In the genomic region with DNA sequence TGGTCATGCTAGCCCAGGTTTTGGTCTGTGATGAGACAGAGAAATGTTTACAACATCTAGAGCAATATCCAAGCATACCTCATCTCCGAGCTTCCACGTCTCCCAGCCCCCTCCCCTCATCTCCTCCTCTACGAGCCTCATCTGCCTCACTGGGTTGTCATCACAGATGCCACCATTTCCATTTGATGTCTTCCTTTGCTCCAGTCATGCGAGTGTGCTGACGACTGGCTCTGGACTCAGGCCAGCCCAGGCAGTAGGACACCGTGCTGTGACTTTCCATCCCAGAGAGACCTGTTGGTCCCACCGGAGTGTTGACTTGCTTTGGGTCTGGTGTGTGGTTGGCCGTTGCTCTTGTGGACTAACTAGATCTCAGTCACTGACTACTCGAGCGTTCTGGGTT, we compare ENCODE assay signal across 22 mouse cellular contexts. TPM values are rescaled to one million over a fixed set of nuclear protein-coding genes. Genes with fewer than 3 reads are reported as not detected.
"Had no signal": no experiment of that assay in that cellular context is flagged by ENCODE, and none has a peak within 500 bp of the region (broad histone marks: within the 10 kb centered on the region; RNA-seq: fewer than 3 reads in every experiment).

No protein-coding gene starts in this region.

- H3K9me3 ChIP-seq: kidney, embryonic 15.5 days; limb, embryonic 10.5 days; limb, embryonic 13.5 days; liver, embryonic 12.5 days; liver, embryonic 15.5 days; lung, embryonic 15.5 days; megakaryocyte, embryonic 14.5 days; midbrain, embryonic 10.5 days; midbrain, embryonic 13.5 days; neural tube, embryonic 12.5 days; neural tube, embryonic 15.5 days had no signal

- H3K4me3 ChIP-seq: kidney, embryonic 15.5 days; left cerebral cortex, adult 2 months; limb, embryonic 10.5 days; limb, embryonic 13.5 days; liver, embryonic 12.5 days; liver, embryonic 15.5 days; lung, embryonic 15.5 days; megakaryocyte, embryonic 14.5 days; midbrain, embryonic 10.5 days; midbrain, embryonic 13.5 days; neural tube, embryonic 12.5 days; neural tube, embryonic 15.5 days had no signal

- DNase-seq: kidney, adult 8-10 months; kidney, postnatal 10 days; kidney, postnatal 36 days; layer of hippocampus, postnatal 36 days; liver; lung, adult 18-20 months; lung, postnatal 10 days; lung, postnatal 36 days; thymus, adult 18-20 months had no signal

- H3K4me2 ChIP-seq: kidney, embryonic 15.5 days; limb, embryonic 13.5 days; liver, embryonic 12.5 days; liver, embryonic 15.5 days; lung, embryonic 15.5 days; midbrain, embryonic 13.5 days; neural tube, embryonic 12.5 days; neural tube, embryonic 15.5 days had no signal

- H3K36me3 ChIP-seq: kidney, embryonic 15.5 days; limb, embryonic 10.5 days; limb, embryonic 13.5 days; liver, embryonic 12.5 days; liver, embryonic 15.5 days; lung, embryonic 15.5 days had no signal

- H3K4me1 ChIP-seq: liver, embryonic 12.5 days; lung, embryonic 15.5 days; megakaryocyte, embryonic 14.5 days; neural tube, embryonic 12.5 days had no signal

- H3K27ac ChIP-seq: kidney, embryonic 15.5 days; left cerebral cortex, adult 2 months; limb, embryonic 13.5 days; liver, embryonic 12.5 days; liver, embryonic 15.5 days; lung, embryonic 15.5 days; midbrain, embryonic 10.5 days; midbrain, embryonic 13.5 days; neural tube, embryonic 12.5 days; neural tube, embryonic 15.5 days had no signal

- H3K27me3 ChIP-seq: kidney, embryonic 15.5 days; limb, embryonic 13.5 days; liver, embryonic 12.5 days; liver, embryonic 15.5 days; lung, embryonic 15.5 days; midbrain, embryonic 13.5 days; neural tube, embryonic 12.5 days; neural tube, embryonic 15.5 days had no signal

- H3K9ac ChIP-seq: kidney, embryonic 15.5 days; limb, embryonic 13.5 days; liver, embryonic 12.5 days; liver, embryonic 15.5 days; lung, embryonic 15.5 days; midbrain, embryonic 13.5 days; neural tube, embryonic 12.5 days; neural tube, embryonic 15.5 days had no signal

- ATAC-seq: liver, embryonic 12.5 days; midbrain, embryonic 13.5 days had no signal

RNA-seq across cellular contexts. Expression of gene Rgs8, which starts 42.6 kb away (rescaled TPM):
- polyA plus RNA-seq: urinary bladder, adult 2 months had no signal
